Mouse (Mus musculus) heart, embryonic 16.5 days (tissue): ENCODE data around the gene Jag2. TPM values are rescaled to one million over a fixed set of nuclear protein-coding genes. Genes with fewer than 3 reads are reported as not detected.

Source experiments
- ATAC-seq: fragments of 200-750 bp; cut with Nextera tagmentation; replicated peaks from 2 replicates; pipeline ENCODE4 v1.8.0; 2017; ENCODE audit warnings: moderate number of reproducible peaks; ENCODE audit not compliant: insufficient read depth, low FRiP score; ENCODE audit errors: extremely low read depth
- H3K27ac ChIP-seq: fragments of 300-500 bp; sonication (generic); 2 replicates; pipeline ENCODE4 v1.5.1; 2014; ENCODE audit warnings: mild to moderate bottlenecking, low read length, control low read depth, moderate library complexity
- H3K27me3 ChIP-seq: fragments of 300-500 bp; sonication (generic); 2 replicates; pipeline ENCODE4 v1.6.1; 2014; ENCODE audit warnings: low read length, mixed read lengths; ENCODE audit not compliant: control insufficient read depth, insufficient read depth
- H3K36me3 ChIP-seq: fragments of 300-500 bp; sonication (generic); 2 replicates; pipeline ENCODE4 v1.6.1; 2014; ENCODE audit not compliant: control insufficient read depth, insufficient read depth
- H3K4me1 ChIP-seq: fragments of 300-500 bp; sonication (generic); 2 replicates; pipeline ENCODE4 v1.6.1; 2014; ENCODE audit warnings: low read length, mixed read lengths; ENCODE audit not compliant: control insufficient read depth, insufficient read depth
- H3K4me2 ChIP-seq: fragments of 300-500 bp; sonication (generic); 2 replicates; pipeline ENCODE4 v1.6.1; 2014; ENCODE audit warnings: low read depth, mild to moderate bottlenecking, control low read depth, low read length
- H3K4me3 ChIP-seq: fragments of 300-500 bp; sonication (generic); 2 replicates; pipeline ENCODE4 v1.5.1; 2014; ENCODE audit warnings: mild to moderate bottlenecking, control low read depth, low read length
- H3K9ac ChIP-seq: fragments of 300-500 bp; sonication (generic); 2 replicates; pipeline ENCODE4 v1.6.1; 2014; ENCODE audit warnings: low read length, control low read depth
- H3K9me3 ChIP-seq: fragments of 300-500 bp; sonication (generic); replicated peaks from 2 replicates; pipeline ENCODE4 v1.6.1; 2016; ENCODE audit warnings: low read length; ENCODE audit not compliant: control insufficient read depth
- WGBS: fragments of 180-500 bp; shearing (Covaris S2); extraction: QIAGEN DNeasy Blood & Tissue Kit; methylation state at CpG from one replicate; pipeline ENCODE4 v1.1.7; 2014; 5-methylcytosine and 5-hydroxymethylcytosine counted together
- polyA plus RNA-seq: library from polyadenylated mRNA; unstranded; fragments of >200 nt; fragmentation: Nextera tagmentation; extraction: Ambion mirVana; gene quantifications from 2 replicates; pipeline ENCODE4 v1.2.1, GENCODE M21; 2015

The Jag2 gene
- polyA plus RNA-seq, 1 experiment from 2014 or later, result 5.4 TPM

- Histone ChIP-seq H3K4me1 (peaks cover 10% of the 10 kb centered on the region), H3K9ac (no peak overlapping the region), H3K27me3 (peaks cover 21% of the 10 kb centered on the region), H3K27ac (no peak overlapping the region), H3K4me2 (no peak overlapping the region), H3K9me3 (no peaks in the 10 kb centered on the region), H3K4me3 (no peak overlapping the region), H3K36me3 (no peaks in the 10 kb centered on the region; the same call in 1 of the 2 replicates)
- WGBS, result 88% methylated on average over 13 of the region's 13 CpGs
- no peak for ATAC-seq
Observed at GRCm38 (mm10) chr12:112915587-112915986, 14.0 kb downstream of the Jag2 start.

GRCm38 (mm10) chr12:112914527-112914926 is 15.0 kb downstream of the Jag2 start:
- H3K27me3 ChIP-seq, result peaks cover 14% of the 10 kb centered on the region
- WGBS, result 66% methylated on average over 11 of the region's 11 CpGs

GRCm38 (mm10) chr12:112912951-112913745 is 16.4 kb downstream of the Jag2 start:
- Histone ChIP-seq H3K4me3 (no peak overlapping the region), H3K4me1 (peaks cover 10% of the 10 kb centered on the region), H3K9me3 (no peaks in the 10 kb centered on the region), H3K9ac (no peak overlapping the region), H3K36me3 (peaks cover 8% of the 10 kb centered on the region), H3K27me3 (peaks cover 4% of the 10 kb centered on the region; the same call in 1 of the 2 replicates), H3K4me2 (no peak overlapping the region), H3K27ac (no peak overlapping the region)
- 87% methylated on average over 28 of the region's 28 CpGs for WGBS
- ATAC-seq, result no peak

More at GRCm38 (mm10) chr12:112914527-112914926, 15.0 kb downstream of the Jag2 start:
- Histone ChIP-seq H3K9me3 (no peaks in the 10 kb centered on the region), H3K4me1 (peaks cover 10% of the 10 kb centered on the region), H3K36me3 (peaks cover 5% of the 10 kb centered on the region), H3K9ac (no peak overlapping the region), H3K4me3 (no peak overlapping the region), H3K27ac (no peak overlapping the region; the same call in 1 of the 2 replicates), H3K4me2 (no peak overlapping the region)
- no peak for ATAC-seq

- Histone ChIP-seq H3K4me1 (no peaks in the 10 kb centered on the region), H3K27ac (no peak overlapping the region), H3K4me3 (no peak overlapping the region), H3K9ac (no peak overlapping the region), H3K27me3 (peaks cover 4% of the 10 kb centered on the region; the same call in 1 of the 2 replicates), H3K36me3 (peaks cover 8% of the 10 kb centered on the region), H3K9me3 (no peaks in the 10 kb centered on the region), H3K4me2 (no peak overlapping the region)
- no peak for ATAC-seq
- WGBS, result 87% methylated on average over 17 of the region's 17 CpGs
Observed at GRCm38 (mm10) chr12:112911701-112912100, 17.9 kb downstream of the Jag2 start.

- H3K4me2 ChIP-seq, result no peak overlapping the region
- no peaks in the 10 kb centered on the region for H3K9me3 ChIP-seq
- no peak overlapping the region for H3K27ac ChIP-seq
- no peak overlapping the region for H3K9ac ChIP-seq
- H3K4me1 ChIP-seq, result no peaks in the 10 kb centered on the region
- 94% methylated on average over 22 of the region's 22 CpGs for WGBS
- H3K4me3 ChIP-seq, result no peak overlapping the region
- H3K27me3 ChIP-seq, result no peaks in the 10 kb centered on the region
- no peak for ATAC-seq
- H3K36me3 ChIP-seq, result peaks cover 8% of the 10 kb centered on the region
Observed at GRCm38 (mm10) chr12:112908991-112909390, 20.6 kb downstream of the Jag2 start.

GRCm38 (mm10) chr12:112905001-112905400 is 24.6 kb downstream of the Jag2 start:
- Histone ChIP-seq H3K27me3 (0 out of 2 replicates have a peak, but pooled peaks cover 3% of the 10 kb centered on the region), H3K4me1 (no peaks in the 10 kb centered on the region), H3K4me3 (no peak overlapping the region), H3K9me3 (no peaks in the 10 kb centered on the region), H3K36me3 (peaks cover 3% of the 10 kb centered on the region; the same call in 1 of the 2 replicates), H3K4me2 (no peak overlapping the region), H3K27ac (no peak overlapping the region), H3K9ac (no peak overlapping the region)
- ATAC-seq, result no peak
- 81% methylated on average over 5 of the region's 5 CpGs for WGBS

GRCm38 (mm10) chr12:112903941-112904340 is 25.6 kb downstream of the Jag2 start:
- peaks cover 2% of the 10 kb centered on the region; the same call in 1 of the 2 replicates for H3K36me3 ChIP-seq
- no peak overlapping the region for H3K4me2 ChIP-seq
- H3K27ac ChIP-seq, result no peak overlapping the region
- 45% methylated on average over 8 of the region's 8 CpGs for WGBS
- H3K4me1 ChIP-seq, result no peaks in the 10 kb centered on the region
- ATAC-seq, result no peak
- H3K4me3 ChIP-seq, result no peak overlapping the region
- no peaks in the 10 kb centered on the region for H3K9me3 ChIP-seq
- H3K9ac ChIP-seq, result no peak overlapping the region
- 0 out of 2 replicates have a peak, but pooled peaks cover 3% of the 10 kb centered on the region for H3K27me3 ChIP-seq

- Histone ChIP-seq H3K27ac (no peak overlapping the region), H3K9ac (no peak overlapping the region), H3K9me3 (no peaks in the 10 kb centered on the region), H3K4me1 (peaks cover 6% of the 10 kb centered on the region; the same call in 1 of the 2 replicates), H3K27me3 (0 out of 2 replicates have a peak, but pooled peaks cover 4% of the 10 kb centered on the region), H3K4me3 (no peak overlapping the region), H3K36me3 (no peaks in the 10 kb centered on the region), H3K4me2 (no peak overlapping the region)
- WGBS, result 80% methylated on average over 9 of the region's 9 CpGs
- ATAC-seq, result no peak
Observed at GRCm38 (mm10) chr12:112900641-112901040, 28.9 kb downstream of the Jag2 start.

GRCm38 (mm10) chr12:112898960-112899359 is 30.6 kb downstream of the Jag2 start:
- no peak overlapping the region for H3K4me2 ChIP-seq
- ATAC-seq, result no peak
- 61% methylated on average over 4 of the region's 4 CpGs for WGBS

More at GRCm38 (mm10) chr12:112898960-112899359, 30.6 kb downstream of the Jag2 start:
- Histone ChIP-seq H3K36me3 (no peaks in the 10 kb centered on the region), H3K27me3 (0 out of 2 replicates have a peak, but pooled peaks cover 7% of the 10 kb centered on the region), H3K9ac (no peak overlapping the region), H3K27ac (no peak overlapping the region), H3K9me3 (no peaks in the 10 kb centered on the region), H3K4me1 (peaks cover 9% of the 10 kb centered on the region), H3K4me3 (no peak overlapping the region)
